Mouse (Mus musculus): ENCODE data around the gene Hsd17b14. TPM values are rescaled to one million over a fixed set of nuclear protein-coding genes. Genes with fewer than 3 reads are reported as not detected.

Gene Hsd17b14
- polyA plus RNA-seq, 1 experiment from 2014 or later: 5.4 TPM

- Histone ChIP-seq H3K27me3 (replicated peaks; ENCODE audit: control insufficient read depth, insufficient read depth, low read length) (no peaks in the 10 kb centered on the region), H3K27ac (ENCODE audit: low read depth, low read length) (no peak overlapping the region), H3K9me3 (ENCODE audit: control insufficient read depth, low read length) (no peaks in the 10 kb centered on the region), H3K36me3 (ENCODE audit: control insufficient read depth, insufficient read depth, low read length) (peaks cover 4% of the 10 kb centered on the region; the same call in 1 of the 2 replicates), H3K4me3 (ENCODE audit: low read depth, low read length) (no peak overlapping the region), H3K4me1 (replicated peaks; ENCODE audit: control insufficient read depth, insufficient read depth, low read length) (peaks cover 48% of the 10 kb centered on the region), H3K4me2 (no peak overlapping the region), H3K9ac (ENCODE audit: low read depth, low read length) (no peak overlapping the region)
- no peak for DNase-seq (ENCODE audit: low spot score)
- ATAC-seq (replicated peaks; ENCODE audit: low FRiP score): no peak
- WGBS: 94% methylated on average over 16 of the region's 16 CpGs
These were observed 36.1 kb upstream of the Hsd17b14 start for GRCm38 (mm10) chr7:45518618-45519017.

DNA sequence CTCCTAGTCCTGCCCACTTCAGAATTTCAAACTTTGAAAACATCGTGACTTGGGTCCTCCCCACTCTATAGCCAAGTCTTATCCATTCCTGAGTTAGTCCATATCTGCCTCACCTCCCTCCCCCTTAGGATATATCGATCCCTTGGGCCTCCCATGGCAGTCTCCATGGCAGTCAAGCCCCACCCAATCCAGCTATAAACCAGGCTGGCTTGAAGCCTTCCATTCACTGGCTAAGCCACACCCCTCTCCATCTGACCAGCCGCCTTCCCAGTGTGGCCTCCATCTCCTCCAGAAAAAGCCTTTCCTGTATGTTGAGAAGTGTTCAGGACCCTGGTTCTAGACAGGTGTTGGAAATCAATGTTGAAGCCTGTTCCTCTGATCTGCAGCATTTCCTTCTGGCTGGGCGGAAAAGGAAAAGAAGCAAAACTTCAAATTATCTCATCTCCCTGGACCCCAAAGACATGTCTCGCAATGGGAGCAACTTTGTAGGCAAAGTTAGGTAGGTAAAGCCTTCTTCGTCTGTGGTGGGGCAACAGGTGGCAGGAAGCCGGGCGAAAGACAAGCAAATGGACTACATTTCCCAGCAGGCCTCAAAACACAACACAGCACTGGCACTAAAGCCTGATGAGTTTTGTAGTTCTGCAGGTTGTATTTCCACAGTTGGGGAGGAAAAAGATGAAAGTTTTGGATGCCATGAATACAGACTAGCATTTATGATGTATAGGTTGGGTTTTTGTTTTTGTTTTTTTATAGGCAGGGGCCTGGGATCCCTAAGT, 35.2 kb upstream of the Hsd17b14 start:
- peaks cover 9% of the 10 kb centered on the region; the same call in 1 of the 2 replicates for H3K36me3 ChIP-seq (ENCODE audit: control insufficient read depth, insufficient read depth, low read length)
- DNase-seq (ENCODE audit: low spot score) (no peak), ATAC-seq (replicated peaks; ENCODE audit: low FRiP score) (no peak)
- WGBS: 74% methylated on average over 8 of the region's 8 CpGs
- 0 out of 2 replicates have a peak overlapping the region, but pooled peaks have one; percentile 2 for H3K4me2 ChIP-seq
- H3K27me3 ChIP-seq (replicated peaks; ENCODE audit: control insufficient read depth, insufficient read depth, low read length): no peaks in the 10 kb centered on the region
- H3K27ac ChIP-seq (ENCODE audit: low read depth, low read length): no peak overlapping the region
- no peak overlapping the region for H3K4me3 ChIP-seq (ENCODE audit: low read depth, low read length)
- no peak overlapping the region for H3K9ac ChIP-seq (ENCODE audit: low read depth, low read length)
- H3K4me1 ChIP-seq (replicated peaks; ENCODE audit: control insufficient read depth, insufficient read depth, low read length): peaks cover 53% of the 10 kb centered on the region
- H3K9me3 ChIP-seq (ENCODE audit: control insufficient read depth, low read length): no peaks in the 10 kb centered on the region

DNA sequence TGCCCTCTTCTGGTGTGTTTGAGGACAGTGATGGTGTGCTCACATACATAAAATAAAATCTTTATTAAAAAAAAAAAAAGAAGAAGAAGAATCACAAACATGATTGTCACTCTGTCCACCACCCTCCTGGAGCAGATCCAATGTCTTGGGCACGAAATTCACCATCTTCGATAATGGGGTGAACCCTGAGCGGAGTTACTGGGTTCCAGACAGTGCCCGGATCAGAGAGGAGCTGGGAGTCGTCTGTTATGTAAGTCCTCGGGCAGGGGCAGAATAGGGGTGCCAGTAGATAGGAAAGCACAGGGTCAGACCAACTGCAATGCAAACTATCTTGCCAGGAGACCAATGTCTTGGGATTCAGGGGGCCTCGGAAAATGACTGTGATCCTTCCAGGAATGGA, 34.1 kb upstream of the Hsd17b14 start:
- DNase-seq (ENCODE audit: low spot score): no peak
- H3K27me3 ChIP-seq (replicated peaks; ENCODE audit: control insufficient read depth, insufficient read depth, low read length): no peaks in the 10 kb centered on the region
- H3K4me2 ChIP-seq: no peak overlapping the region; the same call in 1 of the 2 replicates
- H3K27ac ChIP-seq (ENCODE audit: low read depth, low read length): no peak overlapping the region
- H3K4me1 ChIP-seq (replicated peaks; ENCODE audit: control insufficient read depth, insufficient read depth, low read length): peaks cover 49% of the 10 kb centered on the region
- WGBS: 92% methylated on average over 7 of the region's 7 CpGs
- H3K9me3 ChIP-seq (ENCODE audit: control insufficient read depth, low read length): no peaks in the 10 kb centered on the region
- ATAC-seq (replicated peaks; ENCODE audit: low FRiP score): no peak
- peaks cover 9% of the 10 kb centered on the region; the same call in 1 of the 2 replicates for H3K36me3 ChIP-seq (ENCODE audit: control insufficient read depth, insufficient read depth, low read length)
- no peak overlapping the region for H3K9ac ChIP-seq (ENCODE audit: low read depth, low read length)
- H3K4me3 ChIP-seq (ENCODE audit: low read depth, low read length): no peak overlapping the region

GRCm38 (mm10) chr7:45521728-45522184, 32.9 kb upstream of the Hsd17b14 start:
- Histone ChIP-seq H3K4me3 (ENCODE audit: low read depth, low read length) (peak overlapping the region; percentile 87), H3K27me3 (replicated peaks; ENCODE audit: control insufficient read depth, insufficient read depth, low read length) (no peaks in the 10 kb centered on the region), H3K36me3 (ENCODE audit: control insufficient read depth, insufficient read depth, low read length) (peaks cover 9% of the 10 kb centered on the region; the same call in 1 of the 2 replicates), H3K4me1 (replicated peaks; ENCODE audit: control insufficient read depth, insufficient read depth, low read length) (peaks cover 40% of the 10 kb centered on the region), H3K4me2 (peak overlapping the region; percentile 80), H3K9ac (ENCODE audit: low read depth, low read length) (peak overlapping the region; percentile 64), H3K9me3 (ENCODE audit: control insufficient read depth, low read length) (no peaks in the 10 kb centered on the region), H3K27ac (ENCODE audit: low read depth, low read length) (peak overlapping the region; percentile 23)
- DNase-seq (ENCODE audit: low spot score): peak; percentile 84
- under 1% methylated on average over 28 of the region's 28 CpGs for WGBS
- ATAC-seq (replicated peaks; ENCODE audit: low FRiP score): peak; percentile 38

DNA sequence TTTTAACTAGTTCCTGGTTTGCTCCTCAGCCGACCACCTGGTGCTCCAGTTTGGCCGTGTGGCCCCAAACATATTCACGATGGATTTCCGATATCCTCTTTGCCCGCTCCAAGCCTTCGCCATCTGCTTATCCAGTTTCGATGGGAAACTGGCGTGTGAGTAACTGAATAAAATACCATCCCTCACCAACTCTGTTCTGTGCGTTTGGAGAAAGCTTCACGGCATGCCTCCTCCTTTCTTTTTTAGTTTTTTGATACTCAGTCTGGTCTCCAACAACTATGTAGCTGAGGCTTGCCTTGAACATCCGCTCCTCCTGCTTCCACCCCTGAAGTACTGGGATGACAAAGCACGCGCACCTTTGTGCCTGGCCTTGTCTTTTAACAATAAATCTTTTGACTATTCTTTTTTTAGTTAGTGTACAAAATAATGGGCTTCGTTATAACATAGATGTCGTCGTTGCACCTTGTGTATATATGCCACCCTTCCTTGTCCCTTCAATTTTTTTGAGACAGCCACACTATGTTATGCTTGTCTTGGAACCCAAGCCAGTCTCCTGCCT, 32.4 kb upstream of the Hsd17b14 start:
- H3K4me1 ChIP-seq (replicated peaks; ENCODE audit: control insufficient read depth, insufficient read depth, low read length): peaks cover 43% of the 10 kb centered on the region

DNA sequence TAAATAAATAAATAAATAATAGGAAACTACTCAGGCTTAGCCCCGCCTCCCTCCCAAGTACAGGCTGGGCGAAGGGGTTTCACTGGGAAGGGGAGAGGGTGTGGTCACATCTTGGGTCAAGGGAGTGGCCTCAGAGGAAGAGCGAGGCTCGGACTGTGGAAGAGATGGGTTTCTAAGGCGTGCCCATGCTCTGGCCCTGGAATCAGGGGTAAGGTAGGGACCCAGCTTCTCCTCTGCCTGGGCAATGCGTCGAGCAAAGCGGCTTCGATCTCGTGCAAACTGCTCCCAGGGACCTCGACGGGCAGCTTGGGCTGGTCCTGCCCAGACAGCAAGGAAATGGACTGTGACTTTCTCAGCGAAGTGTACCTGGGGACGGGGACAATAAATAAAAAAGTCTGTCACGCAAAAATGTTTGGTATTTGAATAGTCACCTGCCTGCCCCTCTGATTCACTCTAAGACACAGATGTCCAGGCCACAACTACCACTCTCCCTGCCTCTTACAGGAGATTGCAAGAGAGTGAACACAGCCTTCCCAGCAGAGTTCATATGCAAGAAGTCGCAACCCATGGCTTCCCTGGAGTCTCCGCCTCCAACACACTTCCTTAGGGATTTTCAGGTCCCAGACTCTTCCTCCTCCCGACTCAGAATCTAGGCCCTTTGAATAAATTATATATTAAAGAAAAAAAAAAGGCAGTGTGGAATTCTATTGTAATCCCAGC, 31.6 kb upstream of the Hsd17b14 start:
- 63% methylated on average over 18 of the region's 18 CpGs for WGBS
- ATAC-seq (replicated peaks; ENCODE audit: low FRiP score) (no peak), DNase-seq (ENCODE audit: low spot score) (peak; percentile 36)
- Histone ChIP-seq H3K27me3 (replicated peaks; ENCODE audit: control insufficient read depth, insufficient read depth, low read length) (no peaks in the 10 kb centered on the region), H3K27ac (ENCODE audit: low read depth, low read length) (peak overlapping the region; percentile 68), H3K4me3 (ENCODE audit: low read depth, low read length) (peak overlapping the region; percentile 87), H3K4me1 (replicated peaks; ENCODE audit: control insufficient read depth, insufficient read depth, low read length) (peaks cover 43% of the 10 kb centered on the region), H3K4me2 (peak overlapping the region; percentile 80), H3K9me3 (ENCODE audit: control insufficient read depth, low read length) (no peaks in the 10 kb centered on the region), H3K36me3 (ENCODE audit: control insufficient read depth, insufficient read depth, low read length) (peaks cover 9% of the 10 kb centered on the region; the same call in 1 of the 2 replicates), H3K9ac (ENCODE audit: low read depth, low read length) (peak overlapping the region; percentile 76)

More for the DNA sequence above, 32.4 kb upstream of the Hsd17b14 start:
- Histone ChIP-seq H3K9ac (ENCODE audit: low read depth, low read length) (peak overlapping the region; percentile 64), H3K36me3 (ENCODE audit: control insufficient read depth, insufficient read depth, low read length) (peaks cover 9% of the 10 kb centered on the region; the same call in 1 of the 2 replicates), H3K4me2 (peak overlapping the region; percentile 80), H3K27me3 (replicated peaks; ENCODE audit: control insufficient read depth, insufficient read depth, low read length) (no peaks in the 10 kb centered on the region), H3K9me3 (ENCODE audit: control insufficient read depth, low read length) (no peaks in the 10 kb centered on the region), H3K27ac (ENCODE audit: low read depth, low read length) (peak overlapping the region; percentile 23; the same call in 1 of the 2 replicates), H3K4me3 (ENCODE audit: low read depth, low read length) (peak overlapping the region; percentile 87)
- DNase-seq (ENCODE audit: low spot score) (no peak), ATAC-seq (replicated peaks; ENCODE audit: low FRiP score) (no peak)
- WGBS: 52% methylated on average over 16 of the region's 16 CpGs

DNA sequence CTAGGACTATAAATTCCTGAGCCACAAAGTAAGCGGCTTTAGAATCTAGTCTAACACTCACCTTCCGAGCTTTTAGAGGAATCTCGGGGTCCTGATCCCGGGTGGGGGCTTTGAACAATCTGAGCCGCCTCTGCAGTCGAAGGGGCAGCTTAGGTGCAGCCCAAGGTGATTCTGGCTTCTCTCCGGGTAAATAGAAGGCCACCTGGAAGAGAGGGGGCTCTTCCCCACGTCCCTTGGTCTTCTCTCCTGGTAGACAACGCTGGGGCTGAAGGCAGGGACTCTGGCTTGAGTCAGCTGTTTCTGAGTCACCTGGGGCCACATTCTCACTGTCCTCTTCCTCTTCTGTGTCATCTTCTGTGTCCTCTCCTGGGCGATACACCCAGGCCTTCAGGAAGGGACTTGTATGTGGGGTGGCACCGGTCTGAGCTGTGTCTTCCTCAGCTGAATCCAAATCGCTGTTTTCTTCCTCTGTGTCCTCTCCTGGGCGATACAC, 31.0 kb upstream of the Hsd17b14 start:
- ATAC-seq (replicated peaks; ENCODE audit: low FRiP score) (no peak), DNase-seq (ENCODE audit: low spot score) (peak; percentile 29)
- no peaks in the 10 kb centered on the region for H3K9me3 ChIP-seq (ENCODE audit: control insufficient read depth, low read length)
- no peaks in the 10 kb centered on the region for H3K27me3 ChIP-seq (replicated peaks; ENCODE audit: control insufficient read depth, insufficient read depth, low read length)
- peak overlapping the region; percentile 80 for H3K4me2 ChIP-seq
- peak overlapping the region; percentile 87 for H3K4me3 ChIP-seq (ENCODE audit: low read depth, low read length)
- peaks cover 43% of the 10 kb centered on the region for H3K4me1 ChIP-seq (replicated peaks; ENCODE audit: control insufficient read depth, insufficient read depth, low read length)
- 62% methylated on average over 13 of the region's 13 CpGs for WGBS
- peak overlapping the region; percentile 68 for H3K27ac ChIP-seq (ENCODE audit: low read depth, low read length)
- peaks cover 9% of the 10 kb centered on the region; the same call in 1 of the 2 replicates for H3K36me3 ChIP-seq (ENCODE audit: control insufficient read depth, insufficient read depth, low read length)
- H3K9ac ChIP-seq (ENCODE audit: low read depth, low read length): peak overlapping the region; percentile 76
